Mouse (Mus musculus) liver, postnatal 0 days (tissue): ENCODE results near the gene Col6a1.

Source experiments
- CTCF ChIP-seq: sonication (generic); IDR thresholded peaks from 2 replicates; pipeline ENCODE4 v1.5.1; 2016; ENCODE audit warnings: antibody characterized with exemption, low read depth
- EP300 ChIP-seq: IDR thresholded peaks from 2 replicates; pipeline ENCODE4 v1.6.1; 2016; ENCODE audit warnings: antibody characterized with exemption, low read depth, mild to moderate bottlenecking

DNA sequence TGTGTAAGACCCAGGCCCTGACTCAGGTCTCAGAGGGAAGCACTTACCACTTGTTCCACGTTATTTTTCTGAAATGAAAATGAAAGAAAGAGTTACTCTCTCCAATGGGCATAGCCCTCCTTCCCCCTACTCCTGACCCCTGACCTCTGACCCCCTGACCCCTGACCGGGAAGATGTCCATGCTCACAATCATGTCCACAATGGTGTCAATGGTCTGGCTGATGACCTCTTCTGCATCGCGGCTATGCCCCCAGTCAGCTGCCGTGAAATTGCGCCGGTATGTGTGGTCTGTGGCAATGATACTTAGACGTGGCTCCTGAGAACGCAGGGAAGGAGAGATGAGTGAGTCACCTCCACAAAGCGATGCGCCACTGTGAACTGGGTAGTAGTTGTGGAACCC is 4.8 kb downstream of the Col6a1 start:
- no peak for TF ChIP-seq CTCF
- no peak for TF ChIP-seq EP300
